21 mouse cellular contexts compared by ENCODE assay signal in the genomic region with DNA sequence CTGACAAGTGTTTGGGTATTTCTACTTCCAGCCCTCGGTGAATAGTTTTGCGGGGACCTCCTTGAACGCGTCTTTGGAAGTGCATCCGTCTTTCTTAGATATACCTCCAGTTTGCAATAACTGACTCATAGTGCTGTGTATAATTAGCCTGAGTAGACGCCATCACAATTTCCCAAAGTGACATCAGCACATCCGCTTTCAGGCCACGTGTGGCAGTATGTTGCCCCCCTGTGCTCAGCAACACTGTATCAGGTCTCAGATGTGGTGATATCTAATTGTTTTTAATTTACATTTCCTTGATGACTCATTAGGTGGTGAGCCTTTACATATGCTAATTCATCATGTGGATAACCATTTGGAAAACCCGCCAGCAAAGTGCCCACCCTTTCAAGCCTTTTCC.
DNase-seq lines count a peak whose midpoint lies in the region; ATAC-seq lines count a peak whose summit lies in the region.
"Had no signal": no experiment of that assay in that cellular context is flagged by ENCODE, and none has a peak within 500 bp of the region (broad histone marks: within the 10 kb centered on the region; RNA-seq: fewer than 3 reads in every experiment).

No protein-coding gene starts in this region.

- H3K4me3 ChIP-seq in hindbrain, embryonic 13.5 days = no peak overlapping the region
- H3K4me3 ChIP-seq in hindbrain, embryonic 10.5 days = no peak overlapping the region
- no peak overlapping the region for H3K4me3 ChIP-seq in heart, embryonic 11.5 days (ENCODE audit: low read depth, low read length)
- no peak overlapping the region for H3K4me3 ChIP-seq in hindbrain, embryonic 14.5 days (replicated peaks; ENCODE audit: low read length)
- H3K4me3 ChIP-seq: embryonic facial prominence, embryonic 12.5 days; forebrain, embryonic 15.5 days; heart, embryonic 10.5 days; heart, embryonic 15.5 days had no signal

- no peaks in the 10 kb centered on the region for H3K27me3 ChIP-seq in hindbrain, embryonic 13.5 days
- H3K27me3 ChIP-seq in hindbrain, embryonic 10.5 days (ENCODE audit: insufficient read depth, poor library complexity, severe bottlenecking) = 0 out of 2 replicates have a peak, but pooled peaks cover 3% of the 10 kb centered on the region
- H3K27me3 ChIP-seq in heart, embryonic 11.5 days (ENCODE audit: control insufficient read depth, insufficient read depth, low read length) = peaks cover 59% of the 10 kb centered on the region
- H3K27me3 ChIP-seq in hindbrain, embryonic 14.5 days (ENCODE audit: control insufficient read depth, insufficient read depth, low read length) = no peaks in the 10 kb centered on the region
- H3K27me3 ChIP-seq: embryonic facial prominence, embryonic 12.5 days; forebrain, embryonic 15.5 days had no signal

- DNase-seq in hindbrain, embryonic 10.5 days (ENCODE audit: low spot score) = no peak
- peak; percentile 58 for DNase-seq in CD4-positive, CD25-positive, alpha-beta regulatory T cell, adult 2 months (ENCODE audit: low read depth, low spot score)
- peak; percentile 15 for DNase-seq in T-cell, adult 2 months (ENCODE audit: low spot score)
- DNase-seq in adrenal gland, adult 2 months = no peak
- DNase-seq in hindbrain, embryonic 14.5 days (ENCODE audit: low spot score) = no peak
- DNase-seq: adrenal gland, postnatal 25 days; B cell, adult 2 months; gastrocnemius, postnatal 10 days; heart, adult 18-20 months; heart, postnatal 14 days; kidney, adult 2 months had no signal

- no peak overlapping the region for H3K9ac ChIP-seq in hindbrain, embryonic 13.5 days
- no peak overlapping the region for H3K9ac ChIP-seq in heart, embryonic 11.5 days (ENCODE audit: low read depth, low read length)
- H3K9ac ChIP-seq in hindbrain, embryonic 14.5 days = no peak overlapping the region
- H3K9ac ChIP-seq: embryonic facial prominence, embryonic 12.5 days; forebrain, embryonic 15.5 days; heart, embryonic 15.5 days had no signal

- H3K9me3 ChIP-seq in hindbrain, embryonic 13.5 days = no peaks in the 10 kb centered on the region
- no peaks in the 10 kb centered on the region for H3K9me3 ChIP-seq in hindbrain, embryonic 10.5 days
- H3K9me3 ChIP-seq in heart, embryonic 11.5 days (replicated peaks; ENCODE audit: control insufficient read depth, low read length) = no peaks in the 10 kb centered on the region
- H3K9me3 ChIP-seq in hindbrain, embryonic 14.5 days (ENCODE audit: control insufficient read depth, low read length) = no peaks in the 10 kb centered on the region
- H3K9me3 ChIP-seq: embryonic facial prominence, embryonic 12.5 days; forebrain, embryonic 15.5 days; heart, embryonic 10.5 days; heart, embryonic 15.5 days had no signal

- 72% methylated on average over 9 of the region's 9 CpGs for WGBS in hindbrain, embryonic 13.5 days
- 86% methylated on average over 9 of the region's 9 CpGs for WGBS in hindbrain, embryonic 10.5 days
- WGBS in heart, embryonic 11.5 days (ENCODE audit: insufficient replicate concordance) = 80% methylated on average over 9 of the region's 9 CpGs
- 67% methylated on average over 9 of the region's 9 CpGs for WGBS in hindbrain, embryonic 14.5 days

- H3K36me3 ChIP-seq in hindbrain, embryonic 13.5 days = peaks cover 20% of the 10 kb centered on the region
- peaks cover 37% of the 10 kb centered on the region for H3K36me3 ChIP-seq in hindbrain, embryonic 10.5 days
- 0 out of 2 replicates have a peak, but pooled peaks cover 3% of the 10 kb centered on the region for H3K36me3 ChIP-seq in heart, embryonic 11.5 days (ENCODE audit: control insufficient read depth, insufficient read depth, low read length)
- no peaks in the 10 kb centered on the region for H3K36me3 ChIP-seq in hindbrain, embryonic 14.5 days (replicated peaks; ENCODE audit: control insufficient read depth, insufficient read depth)
- H3K36me3 ChIP-seq: G1E had no signal

- H3K4me2 ChIP-seq in hindbrain, embryonic 13.5 days = no peak overlapping the region
- no peak overlapping the region for H3K4me2 ChIP-seq in heart, embryonic 11.5 days
- no peak overlapping the region for H3K4me2 ChIP-seq in hindbrain, embryonic 14.5 days (replicated peaks)
- H3K4me2 ChIP-seq: embryonic facial prominence, embryonic 12.5 days; forebrain, embryonic 15.5 days; heart, embryonic 15.5 days had no signal

- H3K27ac ChIP-seq in hindbrain, embryonic 13.5 days = no peak overlapping the region
- H3K27ac ChIP-seq in hindbrain, embryonic 10.5 days = no peak overlapping the region
- no peak overlapping the region for H3K27ac ChIP-seq in heart, embryonic 11.5 days (ENCODE audit: low read depth, low read length)
- no peak overlapping the region for H3K27ac ChIP-seq in hindbrain, embryonic 14.5 days
- H3K27ac ChIP-seq: embryonic facial prominence, embryonic 12.5 days; forebrain, embryonic 15.5 days; heart, embryonic 10.5 days; heart, embryonic 15.5 days; hindbrain, postnatal 0 days had no signal

- H3K4me1 ChIP-seq in hindbrain, embryonic 13.5 days (replicated peaks) = peaks cover 77% of the 10 kb centered on the region
- H3K4me1 ChIP-seq in hindbrain, embryonic 10.5 days (replicated peaks) = peaks cover 75% of the 10 kb centered on the region
- H3K4me1 ChIP-seq in heart, embryonic 11.5 days (ENCODE audit: control insufficient read depth, insufficient read depth, low read length) = peaks cover 30% of the 10 kb centered on the region
- H3K4me1 ChIP-seq in hindbrain, embryonic 14.5 days (replicated peaks; ENCODE audit: control insufficient read depth, insufficient read depth, low read length) = peaks cover 39% of the 10 kb centered on the region

- ATAC-seq in hindbrain, embryonic 13.5 days (ENCODE audit: low FRiP score) = 0 out of 2 replicates have a peak, but pooled peaks have one; percentile 2
- ATAC-seq in inflammation-experienced regulatory T-cells, adult 6 months = peak; percentile 65
- no peak for ATAC-seq in heart, embryonic 11.5 days (replicated peaks; ENCODE audit: insufficient number of reproducible peaks, low FRiP score, low TSS enrichment)
- ATAC-seq in hindbrain, embryonic 14.5 days (ENCODE audit: low FRiP score) = no peak
- ATAC-seq: forebrain, embryonic 15.5 days; hindbrain, postnatal 0 days; intestine, embryonic 16.5 days had no signal

Comparison
In these comparisons a context has a peak if more than half of its experiments do, and no peak if none do; other contexts are left out.
1. ATAC-seq: peak in hindbrain, embryonic 13.5 days (single experiment) and inflammation-experienced regulatory T-cells, adult 6 months (single experiment); none in heart, embryonic 11.5 days (single experiment) and hindbrain, embryonic 14.5 days (single experiment).
2. DNase-seq: peak in CD4-positive, CD25-positive, alpha-beta regulatory T cell, adult 2 months (single experiment) and T-cell, adult 2 months (single experiment); none in hindbrain, embryonic 10.5 days (single experiment), adrenal gland, adult 2 months (single experiment) and hindbrain, embryonic 14.5 days (single experiment).